In the genomic region with DNA sequence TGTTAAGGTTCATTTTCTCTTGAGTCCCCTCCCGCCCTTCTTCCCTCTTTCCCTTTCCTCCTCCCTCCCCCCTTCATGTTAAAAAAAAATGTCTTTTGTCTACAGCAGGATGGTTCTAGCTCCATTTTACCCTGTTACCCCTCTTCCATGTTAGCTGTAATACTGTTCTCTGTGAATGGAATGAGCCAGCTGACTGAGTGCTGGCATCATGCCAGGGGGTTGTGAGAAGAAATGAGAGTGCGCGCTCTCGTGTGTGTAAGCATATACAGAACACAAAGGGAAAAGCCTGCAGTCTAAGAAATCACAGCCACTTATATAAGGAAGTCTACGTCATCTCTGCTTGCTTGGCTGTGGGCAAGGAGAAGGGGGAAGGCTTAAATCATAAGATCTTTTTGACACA, we compare ENCODE assay signal across 8 mouse cellular contexts. TPM values are rescaled to one million over a fixed set of nuclear protein-coding genes. Genes with fewer than 3 reads are reported as not detected.
DNase-seq lines count a peak whose midpoint lies in the region; ATAC-seq and TF ChIP-seq lines count a peak whose summit lies in the region.

No protein-coding gene starts in this region.

- 33% methylated on average over 5 of the region's 5 CpGs for WGBS in forebrain, embryonic 11.5 days
- WGBS in heart, embryonic 14.5 days = 12% methylated on average over 5 of the region's 5 CpGs
- 42% methylated on average over 5 of the region's 5 CpGs for WGBS in liver, adult 2 months
- WGBS in neural tube, embryonic 15.5 days = 4% methylated on average over 5 of the region's 5 CpGs

- H3K27ac ChIP-seq in forebrain, embryonic 11.5 days (ENCODE audit: low read depth, low read length) = no peak overlapping the region; the same call in 1 of the 2 replicates
- peak overlapping the region; percentile 68 to 73 for H3K27ac ChIP-seq in heart, embryonic 14.5 days (replicated peaks in 1 of 2; ENCODE audit: control insufficient read depth in 1 of 2, insufficient read depth in 1 of 2, low read depth in 2 of 2, low read length in 2 of 2)
- H3K27ac ChIP-seq in liver, adult 2 months (replicated peaks; ENCODE audit: insufficient read depth, low read depth, low read length) = no peak overlapping the region
- H3K27ac ChIP-seq in neural tube, embryonic 15.5 days (replicated peaks) = peak overlapping the region; percentile 87

- TF ChIP-seq POLR2A in liver, adult 2 months (IDR thresholded peaks at IDR 0.05; ENCODE audit: extremely low read depth, insufficient read depth, low read length) = no peak

- H3K4me3 ChIP-seq in forebrain, embryonic 11.5 days (ENCODE audit: low read depth, low read length) = no peak overlapping the region
- no peak overlapping the region; a peak in 1 of 4 replicates for H3K4me3 ChIP-seq in heart, embryonic 14.5 days (ENCODE audit: control insufficient read depth in 1 of 2, insufficient read depth in 1 of 2, low read depth in 1 of 2, low read length in 2 of 2)
- H3K4me3 ChIP-seq in liver, adult 2 months (ENCODE audit: insufficient read depth, low read depth, low read length) = no peak overlapping the region
- no peak overlapping the region for H3K4me3 ChIP-seq in neural tube, embryonic 15.5 days (replicated peaks)

- H3K79me2 ChIP-seq in liver, adult 2 months (ENCODE audit: control insufficient read depth, insufficient read depth, low read length) = peaks cover 38% of the 10 kb centered on the region; the same call in 1 of the 2 replicates

- no peak overlapping the region for H3K4me2 ChIP-seq in forebrain, embryonic 11.5 days (ENCODE audit: low read depth, low read length, severe bottlenecking)
- peak overlapping the region; percentile 43 for H3K4me2 ChIP-seq in heart, embryonic 14.5 days (ENCODE audit: low read length)
- H3K4me2 ChIP-seq in neural tube, embryonic 15.5 days = peak overlapping the region; percentile 55

- peak; percentile 8 to 20 for DNase-seq in thymus, adult 18-20 months
- DNase-seq in thymus, postnatal 0 days (ENCODE audit: low spot score) = no peak
- DNase-seq in forebrain, embryonic 11.5 days (ENCODE audit: low spot score) = peak; percentile 87
- peak; percentile 91 for DNase-seq in kidney, postnatal 10 days
- peak; percentile 23 for DNase-seq in liver, adult 2 months (ENCODE audit: extremely low read depth, low read depth, low spot score)
- peak; percentile 34 for DNase-seq in thymus, postnatal 14 days

- no peak overlapping the region for H3K9ac ChIP-seq in forebrain, embryonic 11.5 days (ENCODE audit: low read length)
- H3K9ac ChIP-seq in heart, embryonic 14.5 days (ENCODE audit: low read length) = 0 out of 2 replicates have a peak overlapping the region, but pooled peaks have one; percentile 2
- H3K9ac ChIP-seq in liver, adult 2 months (ENCODE audit: low read depth, low read length) = no peak overlapping the region
- 0 out of 2 replicates have a peak overlapping the region, but pooled peaks have one; percentile 27 for H3K9ac ChIP-seq in neural tube, embryonic 15.5 days (replicated peaks)

- no peaks in the 10 kb centered on the region for H3K4me1 ChIP-seq in forebrain, embryonic 11.5 days (replicated peaks; ENCODE audit: control insufficient read depth, insufficient read depth, low read length)
- H3K4me1 ChIP-seq in heart, embryonic 14.5 days (ENCODE audit: control insufficient read depth in 2 of 2, insufficient read depth in 2 of 2, low read length in 2 of 2) = peaks cover 3 to 24% of the 10 kb centered on the region in 2 experiments; a peak in 3 of 4 replicates
- H3K4me1 ChIP-seq in liver, adult 2 months (ENCODE audit: control insufficient read depth, insufficient read depth, low read length) = peaks cover 1% of the 10 kb centered on the region; the same call in 1 of the 2 replicates
- H3K4me1 ChIP-seq in neural tube, embryonic 15.5 days = peaks cover 38% of the 10 kb centered on the region

- H3K36me3 ChIP-seq in forebrain, embryonic 11.5 days (ENCODE audit: control insufficient read depth, insufficient read depth, low read length) = no peaks in the 10 kb centered on the region
- no peaks in the 10 kb centered on the region for H3K36me3 ChIP-seq in heart, embryonic 14.5 days (ENCODE audit: control insufficient read depth, insufficient read depth, low read length)
- H3K36me3 ChIP-seq in liver, adult 2 months (ENCODE audit: control insufficient read depth, insufficient read depth, low read length) = no peaks in the 10 kb centered on the region
- H3K36me3 ChIP-seq in neural tube, embryonic 15.5 days = no peaks in the 10 kb centered on the region

- no peaks in the 10 kb centered on the region for H3K9me3 ChIP-seq in forebrain, embryonic 11.5 days (ENCODE audit: control insufficient read depth, low read length)
- H3K9me3 ChIP-seq in heart, embryonic 14.5 days (ENCODE audit: control insufficient read depth, low read length) = no peaks in the 10 kb centered on the region
- no peaks in the 10 kb centered on the region for H3K9me3 ChIP-seq in neural tube, embryonic 15.5 days (replicated peaks)

- TF ChIP-seq CTCF in liver, adult 2 months (IDR thresholded peaks at IDR 0.05; ENCODE audit: low read depth, low read length) = no peak

- H3K27me3 ChIP-seq in forebrain, embryonic 11.5 days (ENCODE audit: control insufficient read depth, insufficient read depth, low read length) = no peaks in the 10 kb centered on the region
- H3K27me3 ChIP-seq in heart, embryonic 14.5 days (ENCODE audit: control insufficient read depth, insufficient read depth, low read length) = no peaks in the 10 kb centered on the region
- H3K27me3 ChIP-seq in liver, adult 2 months (ENCODE audit: control insufficient read depth, insufficient read depth, low read length) = no peaks in the 10 kb centered on the region
- H3K27me3 ChIP-seq in neural tube, embryonic 15.5 days (replicated peaks) = no peaks in the 10 kb centered on the region

- ATAC-seq in forebrain, embryonic 11.5 days (replicated peaks; ENCODE audit: low FRiP score) = peak; percentile 85
- peak; percentile 79; the same call in 1 of the 2 replicates for ATAC-seq in heart, embryonic 14.5 days (ENCODE audit: insufficient number of reproducible peaks, insufficient read depth, low FRiP score, low read depth)
- ATAC-seq in neural tube, embryonic 15.5 days (ENCODE audit: low FRiP score) = peak; percentile 89

RNA-seq across cellular contexts. Expression of gene Gatad2b, which starts 30.1 kb away (rescaled TPM):
- polyA plus RNA-seq in thymus, postnatal 0 days (2015; fragmentation: Nextera tagmentation; extraction: Ambion mirVana) = 10.1 and 14.1 TPM in 2 replicates
- polyA plus RNA-seq in forebrain, embryonic 11.5 days (2014; fragmentation: Nextera tagmentation; extraction: Ambion mirVana) = 12.9 and 14.3 TPM in 2 replicates
- 8.2 and 9.4 TPM in 2 replicates for polyA plus RNA-seq in heart, embryonic 14.5 days (2014; fragmentation: Nextera tagmentation; extraction: Ambion mirVana)
- 6.3 and 7.7 TPM in 2 replicates for total RNA-seq in liver, adult 2 months (2014; rRNA removed)
- polyA plus RNA-seq in liver, adult 2 months (2012; rRNA removed) = 6.6 and 7.1 TPM in 2 replicates
- polyA plus RNA-seq in neural tube, embryonic 15.5 days (2015; fragmentation: Nextera tagmentation; extraction: Ambion mirVana) = 13.2 and 15.0 TPM in 2 replicates

RNA-seq across cellular contexts. Expression of gene Dennd4b, which starts 58.1 kb away (rescaled TPM):
- polyA plus RNA-seq in thymus, postnatal 0 days (2015; fragmentation: Nextera tagmentation; extraction: Ambion mirVana) = 9.4 TPM in 2 replicates
- 6.8 and 7.0 TPM in 2 replicates for polyA plus RNA-seq in forebrain, embryonic 11.5 days (2014; fragmentation: Nextera tagmentation; extraction: Ambion mirVana)
- 5.4 and 5.6 TPM in 2 replicates for polyA plus RNA-seq in heart, embryonic 14.5 days (2014; fragmentation: Nextera tagmentation; extraction: Ambion mirVana)
- total RNA-seq in liver, adult 2 months (2014; rRNA removed) = 2.2 and 2.8 TPM in 2 replicates
- polyA plus RNA-seq in liver, adult 2 months (2012; rRNA removed) = 4.7 and 9.2 TPM in 2 replicates
- polyA plus RNA-seq in neural tube, embryonic 15.5 days (2015; fragmentation: Nextera tagmentation; extraction: Ambion mirVana) = 7.3 and 9.0 TPM in 2 replicates

Comparison
In these comparisons a context has a peak if more than half of its experiments do, and no peak if none do; other contexts are left out.
1. H3K27ac ChIP-seq: peak in heart, embryonic 14.5 days (2 of 2) and neural tube, embryonic 15.5 days (single experiment); none in forebrain, embryonic 11.5 days (single experiment) and liver, adult 2 months (single experiment).
2. H3K9ac ChIP-seq: peak in heart, embryonic 14.5 days (single experiment) and neural tube, embryonic 15.5 days (single experiment); none in forebrain, embryonic 11.5 days (single experiment) and liver, adult 2 months (single experiment).
3. Peak in every context shown above with its lines, with median percentiles within 50 percentile points of each other: ATAC-seq.